Mouse (Mus musculus) adrenal gland, adult 18-20 months (tissue): ENCODE results near the gene Slc35f1. TPM values are rescaled to one million over a fixed set of nuclear protein-coding genes. Genes with fewer than 3 reads are reported as not detected.

ENCODE experiments used
- DNase-seq, 2 experiments: peaks; one replicate each; pipeline ENCODE4 v3.0.0; 2021 to 2022; ENCODE audit warnings: low spot score in 2 of 2
- long read RNA-seq, 2 experiments: library from polyadenylated mRNA; stranded (forward); transcript quantifications; one replicate each; pipeline ENCODE4 v2.0.0; 2021
- total RNA-seq, 2 experiments: library from RNA; stranded (reverse); gene quantifications; 1 replicate in 1 of 2; 2 replicates in 1 of 2; pipeline ENCODE4 v1.2.3; 2021

Gene Slc35f1
- 1 to 10 TPM in 1 of 2 experiments, under 1 TPM in 1; 0.89 to 1.1 TPM for total RNA-seq
- long read RNA-seq, experiment 1: 0 reads
- long read RNA-seq, experiment 2: 0 reads

DNA sequence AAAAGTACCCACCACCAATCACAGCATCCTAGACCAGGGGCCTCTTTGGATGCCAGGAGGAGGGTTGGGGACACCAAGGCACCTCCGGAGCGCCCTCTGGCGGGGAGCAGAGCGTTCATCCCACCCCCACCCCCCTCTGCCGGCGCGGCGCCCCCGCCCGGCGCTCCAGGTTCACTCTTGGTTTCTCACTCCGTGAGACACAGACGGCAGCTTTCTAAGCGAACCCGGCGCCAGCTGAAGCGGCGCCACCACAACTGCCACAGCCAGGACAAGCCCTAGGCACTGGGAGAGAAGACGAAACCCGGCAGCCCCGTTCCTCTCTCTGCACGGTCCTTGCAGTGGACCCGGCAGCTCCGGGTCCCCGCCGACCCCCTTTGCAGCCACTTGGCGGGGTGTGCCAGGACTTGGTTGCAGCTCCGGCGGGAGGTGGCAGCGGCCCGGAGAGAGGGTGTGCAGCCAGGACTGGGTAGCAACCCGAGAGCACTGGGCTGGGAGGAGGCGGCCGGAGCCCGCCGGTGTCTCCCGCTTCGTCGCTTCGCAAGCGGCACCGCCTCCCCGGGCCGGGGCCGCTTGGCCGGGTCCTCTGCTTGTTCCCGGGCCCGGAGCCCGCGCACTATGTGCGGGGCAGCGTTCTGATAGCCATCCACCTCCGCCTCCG is at the start of gene Slc35f1:
Gene Slc35f1 (plus strand): TSS at position 200 of the 658 bp plus-strand sequence.
- peak; percentile 62 to 63 for DNase-seq

DNA sequence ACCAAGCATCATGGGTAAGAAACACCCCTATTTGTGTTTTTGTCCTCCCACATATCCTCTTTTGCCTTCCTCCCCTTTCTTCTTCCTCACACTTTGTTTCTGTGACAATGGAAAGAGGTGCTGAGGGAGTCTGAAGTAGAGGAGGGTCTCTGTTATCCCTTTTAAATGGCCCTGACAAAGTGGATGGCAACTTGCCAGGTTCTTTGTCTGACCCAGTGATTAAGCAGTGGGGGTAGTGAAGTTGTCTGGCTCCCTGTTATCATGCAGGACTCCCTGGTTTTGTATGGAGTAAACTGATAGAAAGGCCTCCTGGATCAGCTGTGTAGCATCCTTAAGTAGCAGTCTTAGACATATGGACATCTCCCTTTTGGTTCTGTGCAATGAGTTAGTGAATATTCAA is 19.1 kb upstream of the Slc35f1 start:
- no peak for DNase-seq

DNA sequence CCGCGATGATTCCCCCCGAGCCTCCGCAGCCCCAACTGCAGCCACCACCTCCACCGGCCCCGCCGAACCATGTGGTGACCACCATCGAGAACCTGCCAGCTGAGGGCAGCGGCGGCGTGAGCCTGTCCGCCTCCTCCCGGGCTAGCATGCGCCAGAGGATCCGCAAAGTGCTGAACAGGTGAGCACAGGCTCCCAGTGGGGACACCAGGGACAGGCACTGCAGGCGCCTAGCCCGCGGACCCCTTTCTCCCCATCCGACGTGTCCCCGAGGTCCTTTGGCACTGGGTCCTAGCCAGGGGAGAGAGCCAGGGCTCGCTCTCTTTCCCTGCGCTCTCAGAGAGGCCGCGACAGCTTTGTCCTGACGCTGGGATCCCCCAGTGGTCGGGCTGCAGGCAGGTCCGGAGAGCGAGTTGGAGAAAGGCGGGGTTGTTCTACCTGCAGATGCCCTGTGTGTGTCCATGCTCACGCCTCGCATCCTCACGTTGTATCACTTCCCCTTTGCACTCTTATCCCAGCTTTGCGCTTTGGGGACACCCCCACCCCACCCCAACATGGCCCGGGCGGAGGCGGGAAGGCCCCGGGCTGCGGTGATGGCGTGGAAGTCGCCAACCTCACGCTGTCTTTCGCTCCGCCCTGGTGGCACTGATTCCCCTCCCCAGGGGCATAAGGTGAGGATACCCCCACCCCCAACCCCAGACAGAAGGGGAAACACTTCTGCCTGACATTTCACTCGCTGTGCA is 829 bp downstream of the Slc35f1 start:
- DNase-seq: peak in 1 of 2 experiments; percentile 18

DNA sequence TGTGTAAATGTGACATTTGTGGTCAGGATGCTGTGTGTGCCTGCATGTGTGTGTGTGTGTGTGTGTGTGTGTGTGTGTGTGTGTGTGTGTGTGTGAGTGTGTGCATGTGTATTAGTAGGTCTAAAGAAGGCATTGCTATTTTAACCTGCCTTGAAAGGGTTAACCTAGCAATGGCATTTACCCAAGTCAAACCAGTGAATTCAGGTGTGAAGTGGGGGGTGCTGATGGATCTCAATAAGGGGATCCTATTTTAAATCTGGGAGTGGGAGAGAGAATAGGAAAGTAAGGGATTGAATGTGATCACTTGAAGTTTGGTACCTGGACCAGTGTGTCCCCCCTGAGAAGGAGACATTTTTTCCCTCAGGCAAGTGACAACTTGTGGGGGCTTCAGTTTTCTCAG is 13.4 kb downstream of the Slc35f1 start:
- no peak for DNase-seq

DNA sequence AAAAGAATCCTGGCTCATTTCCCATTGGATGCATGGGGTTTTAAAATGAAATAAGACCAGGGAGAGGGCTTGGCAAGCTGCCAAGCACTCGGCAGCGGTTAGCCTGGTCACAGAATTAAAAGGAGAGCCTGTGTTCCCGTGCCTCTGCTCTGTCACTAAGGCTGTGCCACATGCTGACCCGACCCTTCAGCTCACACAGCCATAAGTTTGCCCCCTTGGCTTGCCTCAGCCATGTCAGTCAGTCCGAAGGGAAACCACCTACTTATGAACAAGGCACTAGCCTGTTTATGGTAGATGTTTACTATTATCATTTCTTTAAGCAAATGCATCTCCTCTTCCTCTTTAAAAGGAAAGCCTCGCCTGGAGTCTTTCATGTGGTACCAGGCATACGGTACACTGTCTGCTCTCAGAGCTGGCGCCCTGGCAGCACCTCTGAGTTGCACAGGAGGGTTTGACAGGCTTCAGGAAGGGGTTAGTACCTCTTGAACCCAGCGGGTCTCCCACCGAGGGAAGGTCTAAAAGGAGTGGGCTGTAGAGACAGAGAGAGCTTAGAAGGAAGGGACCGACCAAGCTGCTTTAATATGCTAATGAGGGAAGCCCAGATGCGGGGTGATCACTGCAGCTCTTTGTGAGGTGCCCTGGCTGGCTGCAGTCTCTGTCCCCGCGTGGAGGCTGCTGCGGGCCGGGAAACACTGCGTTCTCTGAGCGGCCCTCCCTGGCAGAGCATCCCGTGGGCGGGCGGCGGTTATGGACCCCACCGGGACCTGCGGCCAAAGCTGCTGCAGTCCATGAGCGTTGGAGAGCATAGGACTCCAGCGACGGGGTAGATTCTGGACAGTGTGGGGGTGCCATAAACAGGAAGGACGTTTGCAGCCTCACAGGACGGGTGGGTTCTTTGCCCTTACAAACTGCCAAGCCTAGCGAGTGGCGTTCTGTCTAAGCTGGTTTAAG is 14.0 kb downstream of the Slc35f1 start:
- peak; percentile 5 to 18 for DNase-seq

DNA sequence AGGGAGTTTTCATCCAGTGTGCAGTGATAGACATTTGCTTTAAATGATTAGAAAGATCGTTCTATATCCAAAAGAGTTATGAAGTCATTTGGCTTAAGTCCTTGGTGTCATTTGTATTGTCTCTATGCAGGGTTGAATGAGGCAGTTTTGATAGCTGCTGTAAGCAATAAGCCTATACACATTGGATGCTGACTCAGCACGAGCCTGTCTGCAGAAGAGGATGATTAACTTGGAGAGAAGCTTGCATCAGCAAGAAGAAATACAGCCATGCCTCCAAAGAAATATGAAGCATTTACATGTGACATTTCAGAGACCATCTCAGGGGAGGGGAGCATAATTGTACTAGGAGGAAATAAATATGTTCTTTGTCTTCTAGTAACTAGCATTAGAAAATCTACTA is 19.1 kb downstream of the Slc35f1 start:
- no peak for DNase-seq

DNA sequence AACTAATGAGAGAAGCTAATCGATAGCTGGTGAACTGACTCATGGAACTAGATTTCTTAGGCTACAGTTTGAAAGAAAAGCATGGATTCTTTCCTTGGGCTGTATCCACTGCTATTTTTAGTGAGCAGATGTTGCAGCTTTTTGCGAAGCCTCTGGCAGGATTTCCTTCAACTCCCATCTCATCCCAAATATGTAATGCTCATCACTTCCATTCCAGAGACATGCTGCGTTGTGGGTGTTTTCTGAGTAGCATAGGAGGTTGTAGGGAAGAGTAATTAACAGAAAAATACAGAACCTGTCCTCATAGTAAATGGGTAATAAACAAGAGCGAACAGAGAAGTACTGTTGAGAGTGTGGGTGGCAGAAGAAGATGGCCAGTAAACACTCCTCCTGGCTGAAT is 21.8 kb downstream of the Slc35f1 start:
- no peak for DNase-seq

DNA sequence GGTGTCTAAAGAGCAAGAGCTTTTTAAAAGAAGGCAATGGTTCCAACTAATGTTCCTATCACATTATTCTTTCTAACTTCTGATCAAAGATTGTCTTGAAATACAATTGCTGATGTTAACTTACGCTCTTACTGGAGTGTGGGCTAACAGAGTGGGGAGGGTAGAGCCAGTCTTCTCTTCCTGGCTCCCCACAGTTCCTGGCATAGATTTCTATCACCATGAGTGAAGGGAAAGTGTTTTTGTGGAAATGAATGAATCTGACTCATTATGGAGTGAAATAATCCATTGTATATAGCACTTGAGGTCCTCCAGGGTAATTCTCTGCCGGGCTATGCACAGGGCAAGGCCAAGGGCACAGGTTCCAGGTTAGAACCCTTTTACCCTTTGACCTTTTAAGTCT is 24.2 kb downstream of the Slc35f1 start:
- DNase-seq: no peak

DNA sequence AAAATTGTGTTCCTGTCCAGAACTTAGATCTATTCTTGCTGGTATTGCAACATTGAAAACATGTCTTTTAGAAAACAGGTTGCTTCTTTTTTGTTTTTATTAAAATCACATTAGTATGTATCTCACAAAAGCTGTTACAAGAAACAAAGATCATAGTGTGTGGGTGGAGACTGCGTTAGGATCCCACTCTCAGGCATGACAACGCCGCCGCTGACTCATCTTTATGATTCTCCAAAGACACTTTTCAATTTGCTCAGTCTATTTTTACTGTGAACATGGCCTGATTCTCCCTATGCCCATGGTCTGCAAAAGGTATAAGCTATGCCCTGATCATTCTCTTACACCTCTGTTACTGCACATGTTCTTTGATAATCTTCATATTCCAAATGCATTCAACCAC is 24.8 kb downstream of the Slc35f1 start:
- DNase-seq: no peak

DNA sequence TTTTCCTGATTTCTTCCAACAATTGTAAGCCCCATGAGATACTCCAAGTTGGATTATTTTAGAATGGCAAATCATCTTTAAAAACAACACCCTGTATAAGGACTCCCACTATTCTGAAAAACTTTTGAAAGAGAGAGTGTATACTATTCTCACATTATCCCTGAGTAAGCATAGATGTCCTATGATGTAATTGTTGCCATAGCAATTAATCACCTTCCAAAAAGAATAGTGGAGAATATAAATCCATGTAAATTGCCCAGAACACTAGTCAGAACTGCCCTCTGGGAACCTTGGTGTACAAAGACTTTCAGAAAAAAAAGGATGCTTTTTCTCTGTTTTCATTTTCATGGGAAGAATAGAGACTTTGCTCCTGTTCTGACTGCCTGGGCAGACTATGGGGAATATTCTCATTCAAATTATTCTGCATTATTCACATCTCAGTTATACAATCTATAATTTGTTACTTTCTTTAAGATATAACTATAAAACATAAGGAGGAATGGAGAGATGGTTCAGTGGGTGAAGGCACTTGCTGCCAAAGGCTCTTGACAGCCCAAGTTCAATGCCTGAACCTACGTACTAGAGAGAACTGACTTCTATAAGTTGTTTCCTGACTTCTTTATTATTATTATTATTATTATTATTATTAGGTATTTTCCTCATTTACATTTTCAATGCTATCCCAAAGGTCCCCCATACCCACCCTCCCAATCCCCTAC is 28.0 kb downstream of the Slc35f1 start:
- no peak for DNase-seq

DNA sequence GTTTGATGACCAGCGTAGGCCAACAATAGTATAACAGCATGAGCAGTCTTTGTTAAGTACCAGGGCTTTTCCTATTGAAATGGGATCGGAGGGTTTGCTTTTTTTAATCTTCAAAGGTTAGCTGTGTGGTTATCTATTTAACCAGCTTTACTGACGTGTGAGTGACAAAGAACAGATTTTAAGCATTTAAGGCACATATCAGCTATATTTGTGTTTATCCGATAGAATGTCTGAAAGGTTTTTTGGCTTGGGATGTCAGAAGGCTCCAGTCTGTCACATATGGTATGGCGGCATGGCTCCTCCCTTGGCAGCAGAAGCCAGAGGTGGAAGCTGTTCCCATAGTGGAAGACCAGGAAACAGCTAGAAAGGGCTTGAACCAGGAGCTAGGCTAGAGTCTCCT is 36.3 kb downstream of the Slc35f1 start:
- DNase-seq: no peak

DNA sequence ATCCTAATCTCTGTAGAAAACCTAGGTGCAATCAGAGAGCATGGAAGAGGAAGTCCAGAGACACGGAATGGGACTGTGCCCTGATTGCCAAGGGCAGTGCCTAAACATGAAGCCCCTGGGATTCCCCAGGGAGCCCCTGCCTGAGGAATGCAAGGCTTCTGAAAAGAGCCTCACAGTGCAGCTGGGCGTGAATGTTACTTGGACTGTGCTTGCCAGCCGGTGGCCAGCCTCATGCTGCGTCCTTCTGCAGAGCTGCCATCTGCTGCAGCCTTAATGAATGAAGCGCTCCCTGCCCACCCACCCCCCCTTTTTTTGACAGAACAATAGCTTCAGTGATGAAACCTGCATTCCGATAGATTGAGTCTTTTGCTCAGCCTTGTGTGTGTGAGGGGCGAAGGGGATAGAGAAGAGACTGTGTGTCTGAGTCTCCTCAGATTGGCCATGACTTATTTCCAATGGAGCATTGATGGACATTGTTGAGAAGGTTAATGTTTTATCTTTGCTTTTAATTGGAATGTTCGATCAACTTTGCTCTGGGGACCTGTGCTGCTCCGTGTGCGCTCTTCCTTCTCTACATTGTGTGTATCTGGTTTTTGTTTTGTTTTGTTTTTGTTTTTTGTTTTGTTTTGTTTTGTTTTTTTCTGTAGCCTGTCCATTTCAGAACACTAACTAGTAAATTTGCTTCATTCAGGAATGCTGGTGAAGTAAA is 52.5 kb downstream of the Slc35f1 start:
- DNase-seq: no peak

DNA sequence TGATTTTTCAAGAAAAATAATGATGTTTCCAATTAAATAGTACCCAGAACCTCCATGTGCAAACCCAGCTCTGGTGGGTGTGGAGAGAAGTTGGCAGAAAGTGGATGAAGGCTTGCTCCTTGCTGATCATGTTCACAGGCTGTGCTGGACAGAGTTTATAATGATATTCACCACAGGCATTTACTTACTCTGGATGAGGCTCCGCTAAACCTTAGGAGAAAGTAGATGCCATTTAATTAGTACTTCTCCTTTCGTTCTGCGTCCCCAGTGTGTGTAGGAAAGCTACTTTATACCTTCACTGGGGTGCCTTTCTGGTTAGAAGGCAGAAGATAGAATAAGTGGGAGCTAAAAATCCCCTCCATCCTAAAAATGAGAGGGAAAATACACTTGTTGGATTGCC is 53.5 kb downstream of the Slc35f1 start:
- DNase-seq: no peak

DNA sequence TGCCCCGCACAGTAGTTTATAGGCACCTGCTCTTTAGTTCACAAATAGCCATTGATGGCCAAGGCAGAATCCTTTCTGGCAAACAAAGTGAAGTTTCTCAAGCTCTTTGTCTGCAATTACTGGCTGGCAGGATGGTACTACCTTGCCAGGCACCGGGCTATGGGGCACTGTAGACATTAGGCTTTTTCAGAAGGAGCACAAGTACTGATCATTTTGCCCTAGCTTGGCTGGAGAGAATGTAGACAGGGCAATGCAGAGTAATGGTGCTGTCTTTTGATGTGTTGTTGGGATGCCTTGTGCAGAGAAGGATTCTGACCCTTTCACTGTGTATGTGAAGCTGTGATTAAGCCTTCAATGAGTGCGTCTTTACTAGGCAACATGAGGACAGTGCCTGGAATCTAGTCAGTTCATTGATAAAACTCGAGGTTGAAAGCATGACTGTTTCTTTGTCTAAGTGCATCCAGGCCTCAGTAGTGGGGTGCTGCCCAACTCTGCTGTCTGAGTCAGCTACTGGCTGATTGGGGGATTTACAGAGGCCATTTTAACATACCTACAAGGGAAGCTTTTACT is 57.8 kb downstream of the Slc35f1 start:
- no peak for DNase-seq

DNA sequence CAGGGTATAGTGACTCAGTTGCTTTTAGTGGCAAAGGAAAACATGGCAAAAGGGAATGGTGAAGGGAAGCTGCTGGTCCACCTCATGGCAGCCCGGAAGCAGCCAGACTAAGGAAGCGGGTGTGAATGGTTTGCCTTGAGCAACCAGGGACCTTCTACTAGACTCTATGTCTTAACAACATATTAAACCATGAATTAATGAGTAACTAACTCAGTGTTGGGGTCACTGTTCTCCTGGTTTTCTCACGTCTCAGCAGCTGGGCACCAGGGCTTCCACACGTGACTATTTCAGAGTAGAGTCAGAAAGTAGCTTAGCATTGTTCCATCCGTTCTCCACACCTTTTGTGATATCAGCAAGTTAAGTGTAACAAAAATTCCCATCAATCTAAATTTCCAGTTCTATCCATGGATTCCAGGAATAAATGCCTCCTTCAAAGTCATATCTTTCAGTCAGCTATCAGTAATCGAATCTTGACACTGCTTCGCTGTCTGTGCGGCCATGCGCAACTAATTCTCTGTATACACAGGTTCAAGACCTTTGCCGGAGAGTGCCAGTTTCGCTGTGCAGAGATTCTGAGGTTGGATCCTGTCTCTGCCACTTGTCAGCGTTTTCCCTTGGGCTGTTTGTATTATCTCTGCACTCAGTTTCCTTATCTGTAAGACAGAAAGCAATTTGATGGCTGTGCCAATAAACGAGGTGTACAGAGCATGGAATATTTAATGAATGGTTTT is 65.8 kb downstream of the Slc35f1 start:
- no peak for DNase-seq

DNA sequence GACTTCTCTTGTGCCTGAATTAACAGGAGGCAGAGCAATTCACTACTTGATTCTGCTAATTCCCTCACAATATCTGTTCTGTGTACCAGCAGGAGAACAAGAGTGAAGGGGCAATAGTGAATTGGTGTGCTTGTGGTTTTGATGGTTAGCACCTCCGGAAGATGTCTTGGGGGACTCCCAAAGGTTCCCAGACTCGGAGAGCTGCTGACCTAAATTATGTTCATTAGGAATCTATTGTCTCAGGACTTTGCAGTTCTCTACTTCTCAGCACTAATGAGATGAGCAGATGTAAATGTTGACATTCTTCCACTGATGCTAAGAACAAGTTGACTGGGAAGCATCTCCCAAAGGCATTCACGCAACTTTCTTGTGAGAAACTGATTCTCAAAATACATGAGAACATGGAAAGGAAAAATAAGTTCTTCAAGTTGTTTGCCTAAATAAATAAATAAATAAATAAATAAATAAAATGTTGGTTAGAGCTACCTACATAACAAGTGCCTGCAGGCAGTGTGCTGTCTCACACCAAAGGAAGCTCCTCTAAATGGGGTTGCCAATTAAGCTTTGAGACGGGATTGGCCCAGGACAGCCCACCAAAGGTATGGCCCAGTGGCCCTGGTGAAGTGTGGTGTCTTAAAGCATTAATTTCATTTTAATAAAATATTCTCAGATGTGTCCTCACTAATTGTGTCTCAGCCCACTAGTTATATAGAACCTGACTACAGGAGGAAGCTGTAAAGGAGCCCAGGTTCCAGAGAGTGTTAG is 67.3 kb downstream of the Slc35f1 start:
- DNase-seq: no peak

DNA sequence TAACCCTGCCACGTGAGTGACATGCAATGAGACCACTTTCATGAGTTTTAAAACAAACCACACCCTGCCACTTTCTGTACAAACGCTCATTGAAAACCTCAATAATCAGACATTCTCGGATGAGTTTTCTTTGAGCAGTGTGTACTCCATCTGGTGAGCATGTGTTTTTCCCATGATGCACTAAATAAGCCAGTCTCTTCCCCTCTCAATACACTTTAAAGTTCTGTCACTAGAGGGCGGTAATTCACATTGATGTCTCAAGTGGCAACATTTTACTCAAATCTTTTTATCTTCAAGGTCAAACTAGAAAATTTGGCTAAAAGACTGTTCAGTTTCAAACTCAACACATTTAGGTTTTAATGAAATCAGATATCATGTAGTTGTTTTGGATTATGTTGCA is 68.3 kb downstream of the Slc35f1 start:
- DNase-seq: no peak

DNA sequence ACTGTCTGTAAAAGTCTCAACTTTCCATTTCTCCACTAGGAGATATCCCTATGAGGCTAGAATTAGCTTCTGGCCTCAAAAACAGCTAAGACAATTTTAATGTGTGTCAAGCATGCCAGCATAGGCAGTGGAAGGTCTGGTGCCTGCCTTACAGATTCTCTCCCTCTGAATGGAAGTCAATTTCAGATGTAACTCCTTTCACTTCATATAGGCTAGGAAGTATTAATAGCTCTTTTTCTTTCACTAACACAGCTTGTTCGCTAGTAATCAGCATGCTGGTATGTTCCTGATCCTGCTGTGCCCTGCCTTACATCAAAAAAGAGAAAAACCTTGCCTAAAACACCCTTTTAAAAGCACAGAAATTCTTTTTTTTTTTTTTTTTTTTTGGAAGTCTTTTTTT is 70.2 kb downstream of the Slc35f1 start:
- DNase-seq: no peak
